39 mouse cellular contexts compared by ENCODE assay signal in genomic region chr11:67144559-67145265, GRCm38 (mm10). TPM values are rescaled to one million over a fixed set of nuclear protein-coding genes. Genes with fewer than 3 reads are reported as not detected.
A peak's percentile ranks its signal among the peaks of the same experiment; 100 is the strongest.
DNase-seq lines count a peak whose midpoint lies in the region; ATAC-seq and TF ChIP-seq lines count a peak whose summit lies in the region.
"Had no signal": no experiment of that assay in that cellular context is flagged by ENCODE, and none has a peak within 500 bp of the region (broad histone marks: within the 10 kb centered on the region; RNA-seq: fewer than 3 reads in every experiment).

No protein-coding gene starts in this region.

- ATAC-seq in forebrain, embryonic 14.5 days: no peak
- ATAC-seq: intestine, postnatal 0 days; lung, postnatal 0 days; midbrain, embryonic 13.5 days had no signal

- no peaks in the 10 kb centered on the region for H3K9me3 ChIP-seq in forebrain, embryonic 14.5 days (replicated peaks; ENCODE audit: control insufficient read depth, low read length)
- H3K9me3 ChIP-seq: embryonic facial prominence, embryonic 10.5 days; embryonic facial prominence, embryonic 15.5 days; forebrain, embryonic 12.5 days; heart, embryonic 12.5 days; hindbrain, embryonic 13.5 days; limb, embryonic 10.5 days; limb, embryonic 15.5 days; liver, embryonic 13.5 days; megakaryocyte, embryonic 14.5 days; midbrain, embryonic 13.5 days; neural tube, embryonic 15.5 days; stomach, embryonic 15.5 days had no signal

- H3K4me1 ChIP-seq in cerebellum, adult 2 months (ENCODE audit: control insufficient read depth, insufficient read depth, low read length): no peaks in the 10 kb centered on the region
- H3K4me1 ChIP-seq in forebrain, embryonic 14.5 days (ENCODE audit: control insufficient read depth, insufficient read depth, low read length): no peaks in the 10 kb centered on the region
- H3K4me1 ChIP-seq: embryonic facial prominence, embryonic 15.5 days; forebrain, embryonic 12.5 days; heart, embryonic 12.5 days; hindbrain, embryonic 13.5 days; limb, embryonic 10.5 days; limb, embryonic 15.5 days; liver, embryonic 13.5 days; megakaryocyte, embryonic 14.5 days; midbrain, embryonic 13.5 days; neural tube, embryonic 15.5 days; stomach, embryonic 15.5 days had no signal

- H3K4me2 ChIP-seq in myocyte (ENCODE audit: low read depth): peak overlapping the region; percentile 27
- no peak overlapping the region for H3K4me2 ChIP-seq in forebrain, embryonic 14.5 days (ENCODE audit: low read length)
- H3K4me2 ChIP-seq: embryonic facial prominence, embryonic 15.5 days; forebrain, embryonic 12.5 days; heart, embryonic 12.5 days; hindbrain, embryonic 13.5 days; limb, embryonic 15.5 days; liver, embryonic 13.5 days; midbrain, embryonic 13.5 days; neural tube, embryonic 15.5 days; stomach, embryonic 15.5 days had no signal

- WGBS in cerebellum, adult 2 months: 67% methylated on average over 6 of the region's 6 CpGs
- WGBS in forebrain, embryonic 14.5 days: 75% methylated on average over 6 of the region's 6 CpGs

- DNase-seq in spleen, postnatal 36 days (ENCODE audit: low spot score in 2 of 2): peak; percentile 25 to 40
- DNase-seq in spleen, postnatal 4 days (ENCODE audit: low spot score in 2 of 2): no peak
- peak; percentile 81 for DNase-seq in gastrocnemius, adult 2 months
- DNase-seq in cerebellum, adult 2 months: no peak
- no peak for DNase-seq in cerebellum, postnatal 25 days
- DNase-seq in forebrain, embryonic 14.5 days (ENCODE audit: low spot score): no peak
- DNase-seq: adrenal gland, postnatal 14 days; cerebellum, adult 18-20 months; cerebellum, postnatal 14 days; heart, adult 18-20 months; heart, postnatal 4 days; kidney, adult 9 months; kidney, postnatal 10 days; layer of hippocampus, postnatal 36 days; liver, embryonic 13.5 days; lung, adult 18-20 months; lung, postnatal 4 days; retina, postnatal 1 day; right cerebral cortex, postnatal 14 days; thymus, postnatal 25 days had no signal

- no peaks in the 10 kb centered on the region for H3K27me3 ChIP-seq in myocyte (ENCODE audit: control insufficient read depth, insufficient read depth, insufficient read length)
- H3K27me3 ChIP-seq in cerebellum, adult 2 months (ENCODE audit: control insufficient read depth, insufficient read depth, low read length): no peaks in the 10 kb centered on the region
- no peaks in the 10 kb centered on the region for H3K27me3 ChIP-seq in forebrain, embryonic 14.5 days (replicated peaks; ENCODE audit: control insufficient read depth, insufficient read depth, low read length)
- H3K27me3 ChIP-seq: embryonic facial prominence, embryonic 15.5 days; heart, embryonic 12.5 days; hindbrain, embryonic 13.5 days; limb, embryonic 15.5 days; liver, embryonic 13.5 days; megakaryocyte, embryonic 14.5 days; midbrain, embryonic 13.5 days; neural tube, embryonic 15.5 days; stomach, embryonic 15.5 days had no signal

- no peak overlapping the region for H3K9ac ChIP-seq in forebrain, embryonic 14.5 days (ENCODE audit: low read length)
- H3K9ac ChIP-seq: embryonic facial prominence, embryonic 15.5 days; forebrain, embryonic 12.5 days; heart, embryonic 12.5 days; hindbrain, embryonic 13.5 days; limb, embryonic 15.5 days; liver, embryonic 13.5 days; midbrain, embryonic 13.5 days; neural tube, embryonic 15.5 days; stomach, embryonic 15.5 days had no signal

- TF ChIP-seq CTCF in gastrocnemius, adult 2 months (IDR thresholded peaks at IDR 0.05): no peak
- TF ChIP-seq CTCF in cerebellum, adult 2 months (IDR thresholded peaks at IDR 0.05; ENCODE audit: borderline replicate concordance, insufficient read depth, low read depth, low read length): no peak

- intact Hi-C loops in gastrocnemius, adult 2 months (cut with DNase I): loop anchor here (5.0 kb wide), 1 partner anchor 58 kb away; the partner anchor contains the start of gene Myh1

- no peak for TF ChIP-seq POLR2A in myocyte (IDR thresholded peaks at IDR 0.05; ENCODE audit: insufficient read length, low read depth)
- no peak for TF ChIP-seq POLR2A in cerebellum, adult 2 months (IDR thresholded peaks at IDR 0.05; ENCODE audit: borderline replicate concordance, insufficient read depth, low read length)

- H3K4me3 ChIP-seq in gastrocnemius, adult 2 months: peak overlapping the region; percentile 38
- no peak overlapping the region for H3K4me3 ChIP-seq in myocyte
- H3K4me3 ChIP-seq in cerebellum, adult 2 months (replicated peaks; ENCODE audit: insufficient read depth, low read depth, low read length): no peak overlapping the region
- no peak overlapping the region for H3K4me3 ChIP-seq in forebrain, embryonic 14.5 days (ENCODE audit: low read depth, low read length)
- H3K4me3 ChIP-seq: embryonic facial prominence, embryonic 10.5 days; embryonic facial prominence, embryonic 15.5 days; forebrain, embryonic 12.5 days; heart, embryonic 12.5 days; hindbrain, embryonic 13.5 days; limb, embryonic 10.5 days; limb, embryonic 15.5 days; liver, embryonic 13.5 days; megakaryocyte, embryonic 14.5 days; midbrain, embryonic 13.5 days; neural tube, embryonic 15.5 days; stomach, embryonic 15.5 days had no signal

- peak overlapping the region; percentile 91 for H3K27ac ChIP-seq in gastrocnemius, adult 2 months
- H3K27ac ChIP-seq in cerebellum, adult 2 months (ENCODE audit: insufficient read depth, low read length): no peak overlapping the region
- H3K27ac ChIP-seq in forebrain, embryonic 14.5 days (ENCODE audit: low read depth, low read length): no peak overlapping the region
- H3K27ac ChIP-seq: embryonic facial prominence, embryonic 10.5 days; embryonic facial prominence, embryonic 15.5 days; forebrain, embryonic 12.5 days; hindbrain, embryonic 13.5 days; limb, embryonic 10.5 days; limb, embryonic 15.5 days; liver, embryonic 13.5 days; midbrain, embryonic 13.5 days; neural tube, embryonic 15.5 days; stomach, embryonic 15.5 days had no signal

- no peaks in the 10 kb centered on the region for H3K36me3 ChIP-seq in myocyte (ENCODE audit: control insufficient read depth, insufficient read depth)
- no peaks in the 10 kb centered on the region for H3K36me3 ChIP-seq in forebrain, embryonic 14.5 days (ENCODE audit: control insufficient read depth, insufficient read depth, low read length)
- H3K36me3 ChIP-seq: embryonic facial prominence, embryonic 10.5 days; embryonic facial prominence, embryonic 15.5 days; forebrain, embryonic 12.5 days; G1E; heart, embryonic 12.5 days; hindbrain, embryonic 13.5 days; limb, embryonic 10.5 days; limb, embryonic 15.5 days; liver, embryonic 13.5 days; midbrain, embryonic 13.5 days; neural tube, embryonic 15.5 days; stomach, embryonic 15.5 days had no signal

- H3K79me2 ChIP-seq in myocyte (ENCODE audit: control insufficient read depth, insufficient read depth): no peaks in the 10 kb centered on the region

- no peak overlapping the region for H3ac ChIP-seq in myocyte (ENCODE audit: control insufficient read depth, insufficient read length)

TF ChIP-seq in myocyte, 11 proteins besides CTCF, POLR2A, EP300 and RAD21:
- no peak for TF ChIP-seq MAX (IDR thresholded peaks at IDR 0.05; ENCODE audit: low read depth)
- no peak for TF ChIP-seq E2F4 (IDR thresholded peaks at IDR 0.05; ENCODE audit: insufficient read depth)
- TF ChIP-seq MYOG (IDR thresholded peaks at IDR 0.05; ENCODE audit: control insufficient read depth in 1 of 3, insufficient read depth in 1 of 3, insufficient read length in 2 of 3, low read depth in 2 of 3): peak in 2 of 3 experiments; percentile 30 to 76
- peak; percentile 63 for TF ChIP-seq TCF12 (IDR thresholded peaks at IDR 0.05; ENCODE audit: insufficient read depth, poor library complexity, severe bottlenecking)
- peak; percentile 66 for TF ChIP-seq TCF3 (IDR thresholded peaks at IDR 0.05; ENCODE audit: insufficient read length, low read depth)
- peak; percentile 90 to 98 (median 92) for TF ChIP-seq MYOD1 (IDR thresholded peaks at IDR 0.05; ENCODE audit: control insufficient read depth in 1 of 3, insufficient read length in 2 of 3, low read depth in 2 of 3)

RNA-seq across cellular contexts. Expression of gene Myh2, which starts 26.1 kb away (rescaled TPM):
- total RNA-seq in gastrocnemius, adult 2 months (2021): 1,000 to 10,000 TPM; 1,238 to 3,712 TPM
- 0.54 TPM for polyA plus RNA-seq in myocyte (2012; fragmentation: generic; extraction: Trizol)
- polyA plus RNA-seq in cerebellum, adult 2 months (2012; rRNA removed): not detected in 2 replicates
- 0.06 TPM in 1 of 2 replicates, not detected in the other for polyA plus RNA-seq in forebrain, embryonic 14.5 days (2014; fragmentation: Nextera tagmentation; extraction: Ambion mirVana)
- total RNA-seq: adrenal gland, postnatal 14 days; heart, adult 18-20 months; monocyte, adult 5-6 weeks had no signal
- polyA plus RNA-seq: G1E; heart, embryonic 12.5 days; heart, postnatal 0 days; large intestine, adult 2 months; limb, embryonic 10.5 days; liver, embryonic 13.5 days; lung, postnatal 0 days; midbrain, embryonic 13.5 days; spleen, adult 2 months; stomach, embryonic 15.5 days had no signal

RNA-seq across cellular contexts. Expression of gene Myh1, which starts 55.1 kb away (rescaled TPM):
- 1,000 to 10,000 TPM; 1,466 to 5,880 TPM for total RNA-seq in gastrocnemius, adult 2 months (2021)
- polyA plus RNA-seq in myocyte (2012; fragmentation: generic; extraction: Trizol): 7.4 TPM
- polyA plus RNA-seq in cerebellum, adult 2 months (2012; rRNA removed): not detected in 2 replicates
- 0.10 TPM in 1 of 2 replicates, not detected in the other for polyA plus RNA-seq in forebrain, embryonic 14.5 days (2014; fragmentation: Nextera tagmentation; extraction: Ambion mirVana)
- total RNA-seq: G1E; heart, adult 18-20 months; monocyte, adult 5-6 weeks had no signal
- polyA plus RNA-seq: embryonic facial prominence, embryonic 10.5 days; forebrain, embryonic 12.5 days; G1E; heart, postnatal 0 days; lung, postnatal 0 days; midbrain, embryonic 13.5 days had no signal

Comparison
In these comparisons a context has a peak if more than half of its experiments do, and no peak if none do; other contexts are left out.
1. DNase-seq: peak in spleen, postnatal 36 days (2 of 2) and gastrocnemius, adult 2 months (single experiment); none in spleen, postnatal 4 days (0 of 2), cerebellum, adult 2 months (0 of 2), cerebellum, postnatal 25 days (0 of 2) and forebrain, embryonic 14.5 days (single experiment).